Mouse (Mus musculus): Measurements from ENCODE around the gene 4930404H24Rik.

4930404H24Rik gene

GRCm38 (mm10) chr2:153492573-153493392 lies at the start of gene 4930404H24Rik:
Gene 4930404H24Rik, plus strand, starts transcription at chr2:153492790.
- WGBS = 4% methylated on average over 75 of the region's 83 CpGs

- WGBS = under 1% methylated on average over 58 of the region's 59 CpGs
Observed at GRCm38 (mm10) chr2:153443434-153444240, 49.0 kb upstream of the 4930404H24Rik start.

GRCm38 (mm10) chr2:153444254-153445136 lies 48.1 kb upstream of the 4930404H24Rik start:
- under 1% methylated on average over 48 of the region's 64 CpGs for WGBS

GRCm38 (mm10) chr2:153445137-153446016 lies 47.2 kb upstream of the 4930404H24Rik start:
- WGBS = 1% methylated on average over 59 of the region's 59 CpGs

- 1% methylated on average over 8 of the region's 8 CpGs for WGBS
Observed at GRCm38 (mm10) chr2:153446017-153446408, 46.6 kb upstream of the 4930404H24Rik start.

- WGBS = 45% methylated on average over 4 of the region's 4 CpGs
Observed at GRCm38 (mm10) chr2:153446476-153446875, 46.1 kb upstream of the 4930404H24Rik start.

GRCm38 (mm10) chr2:153447719-153448118 lies 44.9 kb upstream of the 4930404H24Rik start:
- 86% methylated on average over 3 of the region's 3 CpGs for WGBS

GRCm38 (mm10) chr2:153448519-153448918 lies 44.1 kb upstream of the 4930404H24Rik start:
- 91% methylated on average over 6 of the region's 6 CpGs for WGBS

GRCm38 (mm10) chr2:153453961-153454759 lies 38.4 kb upstream of the 4930404H24Rik start:
- 71% methylated on average over 12 of the region's 12 CpGs for WGBS

GRCm38 (mm10) chr2:153454841-153455506 lies 37.6 kb upstream of the 4930404H24Rik start:
- WGBS = 77% methylated on average over 9 of the region's 9 CpGs

- 76% methylated on average over 4 of the region's 4 CpGs for WGBS
Observed at GRCm38 (mm10) chr2:153457467-153457866, 35.1 kb upstream of the 4930404H24Rik start.

- 62% methylated on average over 3 of the region's 3 CpGs for WGBS
Observed at GRCm38 (mm10) chr2:153458022-153458441, 34.6 kb upstream of the 4930404H24Rik start.

GRCm38 (mm10) chr2:153463257-153463656 lies 29.3 kb upstream of the 4930404H24Rik start:
- 77% methylated on average over 3 of the region's 3 CpGs for WGBS

- 98% methylated on average over 1 of the region's 1 CpGs for WGBS
Observed at GRCm38 (mm10) chr2:153467372-153467771, 25.2 kb upstream of the 4930404H24Rik start.

- 56% methylated on average over 2 of the region's 2 CpGs for WGBS
Observed at GRCm38 (mm10) chr2:153469317-153469716, 23.3 kb upstream of the 4930404H24Rik start.

- 39% methylated on average over 4 of the region's 4 CpGs for WGBS
Observed at GRCm38 (mm10) chr2:153469764-153470163, 22.8 kb upstream of the 4930404H24Rik start.

GRCm38 (mm10) chr2:153470983-153471382 lies 21.6 kb upstream of the 4930404H24Rik start:
- WGBS = 43% methylated on average over 3 of the region's 3 CpGs

- 38% methylated on average over 4 of the region's 4 CpGs for WGBS
Observed at GRCm38 (mm10) chr2:153475114-153476112, 17.2 kb upstream of the 4930404H24Rik start.

Data from cerebral cortex, adult 2 months (tissue).